Mouse (Mus musculus) inflammation-experienced regulatory T-cells, adult 6 months (primary cell): ENCODE data around the gene Larp4b. TPM values are rescaled to one million over a fixed set of nuclear protein-coding genes. Genes with fewer than 3 reads are reported as not detected.

Experiments used
- ATAC-seq: one replicate; pipeline ENCODE4 v1.8.0; 2017
- polyA plus RNA-seq, 3 experiments: library from polyadenylated mRNA; unstranded; fragments of 100-300 nt; shearing (Covaris generic); gene quantifications; one replicate each; pipeline ENCODE4 v1.2.1; 2017

The Larp4b gene
- polyA plus RNA-seq, 3 experiments from 2014 or later, result 33.8 to 37.2 (median 35.0) TPM

- no peak for ATAC-seq
Observed at GRCm38 (mm10) chr13:9181106-9181505, 87.4 kb downstream of the Larp4b start.

GRCm38 (mm10) chr13:9181666-9182264, 88.1 kb downstream of the Larp4b start:
- peak; percentile 71 for ATAC-seq

GRCm38 (mm10) chr13:9184281-9184680, 90.6 kb downstream of the Larp4b start:
- ATAC-seq, result no peak

GRCm38 (mm10) chr13:9184716-9185115, 91.0 kb downstream of the Larp4b start:
- no peak for ATAC-seq

GRCm38 (mm10) chr13:9187156-9187555, 93.5 kb downstream of the Larp4b start:
- ATAC-seq, result no peak

- no peak for ATAC-seq
Observed at GRCm38 (mm10) chr13:9187566-9188530, 94.2 kb downstream of the Larp4b start.

GRCm38 (mm10) chr13:9189481-9189880, 95.8 kb downstream of the Larp4b start:
- ATAC-seq, result no peak

GRCm38 (mm10) chr13:9191172-9192140, 97.8 kb downstream of the Larp4b start:
- ATAC-seq, result no peak

GRCm38 (mm10) chr13:9192797-9193330, 99.2 kb downstream of the Larp4b start:
- no peak for ATAC-seq

GRCm38 (mm10) chr13:9194656-9195055, 101.0 kb downstream of the Larp4b start:
- ATAC-seq, result no peak

- no peak for ATAC-seq
Observed at GRCm38 (mm10) chr13:9195565-9195964, 101.9 kb downstream of the Larp4b start.

GRCm38 (mm10) chr13:9198106-9198505, 104.4 kb downstream of the Larp4b start:
- no peak for ATAC-seq

GRCm38 (mm10) chr13:9198728-9199464, 105.2 kb downstream of the Larp4b start:
- no peak for ATAC-seq

- ATAC-seq, result no peak
Observed at GRCm38 (mm10) chr13:9199465-9199844, 105.8 kb downstream of the Larp4b start.

GRCm38 (mm10) chr13:9222761-9223405, 129.2 kb downstream of the Larp4b start:
- ATAC-seq, result no peak

Other genes with a start within 250 kb of the Larp4b start
- gene Wdr37, start 222.0 kb upstream of the Larp4b start, polyA plus RNA-seq, result 10 to 100 TPM; 40.5 to 53.5 (median 41.2) TPM
- gene Idi1, start 208.4 kb upstream of the Larp4b start, polyA plus RNA-seq, result 10 to 100 TPM; 23.3 to 55.0 (median 32.2) TPM
- not detected for gene Gm9745, start 145.7 kb upstream of the Larp4b start, polyA plus RNA-seq
- not detected for gene Idi2, start 141.0 kb upstream of the Larp4b start, polyA plus RNA-seq
- 10 to 100 TPM; 62.9 to 90.5 (median 81.1) TPM for gene Gtpbp4, start 97.8 kb upstream of the Larp4b start, polyA plus RNA-seq
- gene Dip2c, start 182.6 kb downstream of the Larp4b start, polyA plus RNA-seq, result under 1 TPM in 2 of 3 experiments, not detected in 1; 0.64 to 0.79 TPM